Comparison of ENCODE assay signal across 7 mouse cellular contexts in the genomic region with DNA sequence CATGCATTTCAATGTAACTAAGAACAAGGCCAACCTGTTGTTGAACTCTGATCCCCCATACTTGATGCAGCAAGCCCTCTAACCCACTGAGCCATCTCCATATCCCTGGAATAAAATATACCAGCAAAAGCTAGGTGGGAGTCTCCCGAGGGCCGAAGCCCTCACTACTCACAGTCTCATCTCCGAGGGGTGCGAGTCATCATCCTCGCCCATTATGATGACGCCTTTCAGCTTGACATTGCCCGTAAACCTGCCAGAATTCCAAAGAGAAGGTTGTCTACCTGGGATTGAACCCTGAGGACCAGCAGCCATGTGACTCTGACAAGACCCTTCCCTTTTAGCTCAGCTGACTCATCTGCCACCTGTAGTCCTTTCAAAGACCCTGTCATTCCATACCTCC. TPM values are rescaled to one million over a fixed set of nuclear protein-coding genes. Genes with fewer than 3 reads are reported as not detected.
DNase-seq lines count a peak whose midpoint lies in the region; ATAC-seq lines count a peak whose summit lies in the region.

No protein-coding gene starts in this region.

- peak overlapping the region; percentile 100 for H3K4me3 ChIP-seq in megakaryocyte, embryonic 14.5 days (replicated peaks)
- peak overlapping the region; percentile 92 for H3K4me3 ChIP-seq in forebrain, embryonic 13.5 days
- H3K4me3 ChIP-seq in limb, embryonic 15.5 days, result peak overlapping the region; percentile 76
- peak overlapping the region; percentile 80 for H3K4me3 ChIP-seq in stomach, embryonic 16.5 days (replicated peaks; ENCODE audit: low read length)

- 95% methylated on average over 7 of the region's 7 CpGs for WGBS in forebrain, embryonic 13.5 days
- WGBS in limb, embryonic 15.5 days, result 88% methylated on average over 7 of the region's 7 CpGs
- WGBS in stomach, embryonic 16.5 days, result 83% methylated on average over 7 of the region's 7 CpGs

- intact Hi-C loops in left cerebral cortex, postnatal 14 days (cut with DNase I), result no loop called here

- peak overlapping the region; percentile 94 for H3K4me2 ChIP-seq in forebrain, embryonic 13.5 days
- H3K4me2 ChIP-seq in limb, embryonic 15.5 days, result peak overlapping the region; percentile 59
- H3K4me2 ChIP-seq in stomach, embryonic 16.5 days (ENCODE audit: low read depth, low read length), result peak overlapping the region; percentile 74

- peak overlapping the region; percentile 96; the same call in 1 of the 2 replicates for H3K9ac ChIP-seq in forebrain, embryonic 13.5 days
- 0 out of 2 replicates have a peak overlapping the region, but pooled peaks have one; percentile 90 for H3K9ac ChIP-seq in limb, embryonic 15.5 days
- H3K9ac ChIP-seq in stomach, embryonic 16.5 days (ENCODE audit: low read length), result 0 out of 2 replicates have a peak overlapping the region, but pooled peaks have one; percentile 96

- no peak overlapping the region for H3K27ac ChIP-seq in forebrain, embryonic 13.5 days
- H3K27ac ChIP-seq in limb, embryonic 15.5 days, result no peak overlapping the region
- no peak overlapping the region for H3K27ac ChIP-seq in stomach, embryonic 16.5 days (ENCODE audit: low read length)

- H3K36me3 ChIP-seq in megakaryocyte, embryonic 14.5 days (replicated peaks; ENCODE audit: low read length), result peaks cover 43% of the 10 kb centered on the region
- H3K36me3 ChIP-seq in forebrain, embryonic 13.5 days (ENCODE audit: poor library complexity, severe bottlenecking), result peaks cover 40% of the 10 kb centered on the region
- peaks cover 34% of the 10 kb centered on the region for H3K36me3 ChIP-seq in limb, embryonic 15.5 days
- 0 out of 2 replicates have a peak, but pooled peaks cover 4% of the 10 kb centered on the region for H3K36me3 ChIP-seq in stomach, embryonic 16.5 days (ENCODE audit: control insufficient read depth, insufficient read depth, low read length)

- peaks cover 58% of the 10 kb centered on the region for H3K4me1 ChIP-seq in megakaryocyte, embryonic 14.5 days
- H3K4me1 ChIP-seq in forebrain, embryonic 13.5 days, result peaks cover 20% of the 10 kb centered on the region
- peaks cover 19% of the 10 kb centered on the region for H3K4me1 ChIP-seq in limb, embryonic 15.5 days
- H3K4me1 ChIP-seq in stomach, embryonic 16.5 days (ENCODE audit: control insufficient read depth, insufficient read depth, low read length), result peaks cover 7% of the 10 kb centered on the region

- no peak for DNase-seq in right cerebral cortex, postnatal 4 days
- no peak for DNase-seq in left cerebral cortex, postnatal 14 days (ENCODE audit: low spot score in 2 of 2)

- no peaks in the 10 kb centered on the region for H3K9me3 ChIP-seq in megakaryocyte, embryonic 14.5 days
- no peaks in the 10 kb centered on the region for H3K9me3 ChIP-seq in forebrain, embryonic 13.5 days (replicated peaks)
- no peaks in the 10 kb centered on the region for H3K9me3 ChIP-seq in limb, embryonic 15.5 days
- no peaks in the 10 kb centered on the region for H3K9me3 ChIP-seq in stomach, embryonic 16.5 days (replicated peaks; ENCODE audit: control insufficient read depth, low read length)

- ATAC-seq in megakaryocyte, adult 5-6 weeks (ENCODE audit: poor library complexity, severe bottlenecking), result no peak
- ATAC-seq in forebrain, embryonic 13.5 days, result no peak
- no peak for ATAC-seq in limb, embryonic 15.5 days (ENCODE audit: insufficient number of reproducible peaks, low FRiP score, low TSS enrichment, low read depth)
- no peak for ATAC-seq in stomach, embryonic 16.5 days (ENCODE audit: insufficient read depth, low FRiP score)

- H3K27me3 ChIP-seq in megakaryocyte, embryonic 14.5 days (replicated peaks), result no peaks in the 10 kb centered on the region
- H3K27me3 ChIP-seq in forebrain, embryonic 13.5 days, result no peaks in the 10 kb centered on the region
- H3K27me3 ChIP-seq in limb, embryonic 15.5 days, result no peaks in the 10 kb centered on the region
- H3K27me3 ChIP-seq in stomach, embryonic 16.5 days (ENCODE audit: control insufficient read depth, insufficient read depth, low read length), result no peaks in the 10 kb centered on the region

RNA-seq across cellular contexts. Expression of gene Pithd1, which starts 1.3 kb away (rescaled TPM):
- 41.3 and 62.6 TPM in 2 replicates for polyA plus RNA-seq in megakaryocyte, embryonic 14.5 days (2012; ENCODE audit: insufficient read depth, low replicate concordance)
- total RNA-seq in megakaryocyte, adult 5-6 weeks (2015), result 14.9 and 18.5 TPM in 2 replicates
- 20.6 and 26.2 TPM in 2 replicates for total RNA-seq in megakaryocyte, adult 5-6 weeks (2017)
- polyA plus RNA-seq in forebrain, embryonic 13.5 days (2015; fragmentation: Nextera tagmentation; extraction: Ambion mirVana), result 50.9 and 53.6 TPM in 2 replicates
- polyA plus RNA-seq in limb, embryonic 15.5 days (2015; fragmentation: Nextera tagmentation; extraction: Ambion mirVana), result 51.3 and 54.5 TPM in 2 replicates
- polyA plus RNA-seq in stomach, embryonic 16.5 days (2015; fragmentation: Nextera tagmentation; extraction: Ambion mirVana), result 39.0 and 44.8 TPM in 2 replicates
- 10 to 100 TPM; 71.5 to 72.5 TPM for total RNA-seq in left cerebral cortex, postnatal 14 days (2021)

RNA-seq across cellular contexts. Expression of gene Lypla2, which starts 13.3 kb away (rescaled TPM):
- 295 and 453 TPM in 2 replicates for polyA plus RNA-seq in megakaryocyte, embryonic 14.5 days (2012; ENCODE audit: insufficient read depth, low replicate concordance)
- 49.7 and 51.4 TPM in 2 replicates for total RNA-seq in megakaryocyte, adult 5-6 weeks (2015)
- 21.4 and 25.3 TPM in 2 replicates for total RNA-seq in megakaryocyte, adult 5-6 weeks (2017)
- polyA plus RNA-seq in forebrain, embryonic 13.5 days (2015; fragmentation: Nextera tagmentation; extraction: Ambion mirVana), result 163 and 173 TPM in 2 replicates
- polyA plus RNA-seq in limb, embryonic 15.5 days (2015; fragmentation: Nextera tagmentation; extraction: Ambion mirVana), result 114 TPM in 2 replicates
- polyA plus RNA-seq in stomach, embryonic 16.5 days (2015; fragmentation: Nextera tagmentation; extraction: Ambion mirVana), result 94.9 and 97.8 TPM in 2 replicates
- total RNA-seq in left cerebral cortex, postnatal 14 days (2021), result 10 to 100 TPM; 82.2 to 91.6 TPM

RNA-seq across cellular contexts. Expression of gene Gale, which starts 22.2 kb away (rescaled TPM):
- polyA plus RNA-seq in megakaryocyte, embryonic 14.5 days (2012; ENCODE audit: insufficient read depth, low replicate concordance), result 71.2 and 91.8 TPM in 2 replicates
- 6.4 and 7.6 TPM in 2 replicates for total RNA-seq in megakaryocyte, adult 5-6 weeks (2015)
- 10.0 and 11.6 TPM in 2 replicates for total RNA-seq in megakaryocyte, adult 5-6 weeks (2017)
- 28.7 and 33.6 TPM in 2 replicates for polyA plus RNA-seq in forebrain, embryonic 13.5 days (2015; fragmentation: Nextera tagmentation; extraction: Ambion mirVana)
- 58.2 and 66.7 TPM in 2 replicates for polyA plus RNA-seq in limb, embryonic 15.5 days (2015; fragmentation: Nextera tagmentation; extraction: Ambion mirVana)
- polyA plus RNA-seq in stomach, embryonic 16.5 days (2015; fragmentation: Nextera tagmentation; extraction: Ambion mirVana), result 109 and 136 TPM in 2 replicates
- total RNA-seq in left cerebral cortex, postnatal 14 days (2021), result 10 to 100 TPM; 26.2 to 31.6 TPM

RNA-seq across cellular contexts. Expression of gene Eloa, which starts 35.8 kb away (rescaled TPM):
- 3.7 and 4.5 TPM in 2 replicates for polyA plus RNA-seq in megakaryocyte, embryonic 14.5 days (2012; ENCODE audit: insufficient read depth, low replicate concordance)
- 61.0 and 62.7 TPM in 2 replicates for total RNA-seq in megakaryocyte, adult 5-6 weeks (2015)
- total RNA-seq in megakaryocyte, adult 5-6 weeks (2017), result 63.0 and 68.6 TPM in 2 replicates
- polyA plus RNA-seq in forebrain, embryonic 13.5 days (2015; fragmentation: Nextera tagmentation; extraction: Ambion mirVana), result 29.1 and 30.9 TPM in 2 replicates
- 47.0 and 47.7 TPM in 2 replicates for polyA plus RNA-seq in limb, embryonic 15.5 days (2015; fragmentation: Nextera tagmentation; extraction: Ambion mirVana)
- 41.0 and 44.2 TPM in 2 replicates for polyA plus RNA-seq in stomach, embryonic 16.5 days (2015; fragmentation: Nextera tagmentation; extraction: Ambion mirVana)
- total RNA-seq in left cerebral cortex, postnatal 14 days (2021), result 10 to 100 TPM; 27.6 to 28.2 TPM

RNA-seq across cellular contexts. Expression of gene Hmgcl, which starts 39.5 kb away (rescaled TPM):
- 27.0 and 31.8 TPM in 2 replicates for polyA plus RNA-seq in megakaryocyte, embryonic 14.5 days (2012; ENCODE audit: insufficient read depth, low replicate concordance)
- total RNA-seq in megakaryocyte, adult 5-6 weeks (2015), result 60.7 and 76.8 TPM in 2 replicates
- 54.9 and 60.4 TPM in 2 replicates for total RNA-seq in megakaryocyte, adult 5-6 weeks (2017)
- 56.2 and 57.1 TPM in 2 replicates for polyA plus RNA-seq in forebrain, embryonic 13.5 days (2015; fragmentation: Nextera tagmentation; extraction: Ambion mirVana)
- 81.1 and 84.8 TPM in 2 replicates for polyA plus RNA-seq in limb, embryonic 15.5 days (2015; fragmentation: Nextera tagmentation; extraction: Ambion mirVana)
- 97.5 and 107 TPM in 2 replicates for polyA plus RNA-seq in stomach, embryonic 16.5 days (2015; fragmentation: Nextera tagmentation; extraction: Ambion mirVana)
- 10 to 100 TPM; 28.3 to 30.9 TPM for total RNA-seq in left cerebral cortex, postnatal 14 days (2021)
